Mouse (Mus musculus) c-Kit-positive CD71-negative TER-119-negative erythroid progenitor cells, embryonic 14.5 days (primary cell): ENCODE measurements around the gene Ets2.

Experiments
- DNase-seq: peaks from one replicate; pipeline ENCODE4 v3.0.0-alpha.2; 2013; ENCODE audit warnings: low read depth

Ets2 gene

DNA sequence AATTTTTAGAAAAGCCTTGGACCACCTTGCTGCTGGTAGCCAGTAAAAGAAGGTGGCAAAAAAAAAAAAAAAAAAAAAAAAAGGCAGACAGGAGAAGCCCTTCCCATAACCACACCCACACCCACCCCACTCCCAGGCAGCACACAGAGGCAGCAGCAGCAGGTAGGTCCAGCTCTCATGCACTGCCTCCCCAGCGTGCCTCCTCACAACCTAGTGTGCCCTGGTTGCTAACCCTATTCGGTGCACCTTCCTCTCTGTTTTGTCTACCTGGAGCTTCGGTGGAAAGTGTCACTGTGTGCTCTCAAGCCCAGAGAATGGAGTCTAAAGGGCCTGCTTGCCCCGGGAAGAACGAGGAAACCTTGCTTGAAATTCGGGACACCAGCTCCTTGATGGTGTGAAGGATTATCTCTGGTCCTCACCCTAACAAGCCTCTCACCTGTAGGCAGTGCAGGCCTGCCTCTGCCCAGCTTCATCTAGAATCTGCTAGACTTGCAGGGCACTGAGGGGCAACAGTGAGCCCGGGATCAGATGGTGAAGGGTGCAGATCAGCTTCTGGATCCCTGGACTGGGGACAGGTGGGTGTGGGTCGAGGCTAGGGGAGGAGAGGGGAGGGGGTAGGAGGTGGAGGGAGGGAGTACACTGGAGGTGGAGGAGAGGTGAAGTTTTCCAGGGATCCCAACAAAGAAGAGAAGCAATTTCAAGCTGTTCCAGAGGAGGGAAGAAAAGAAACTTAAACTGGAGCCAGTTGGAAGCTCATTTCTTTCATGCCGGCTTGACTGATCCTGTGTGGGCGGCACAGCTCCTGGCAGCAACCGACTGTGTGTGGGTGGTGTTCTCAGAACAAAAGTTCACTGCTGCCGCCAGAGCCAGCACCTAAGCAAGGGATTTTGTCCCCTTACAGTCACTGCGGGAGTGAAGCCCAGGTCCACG is 67.5 kb downstream of the Ets2 start:
- DNase-seq = no peak

DNA sequence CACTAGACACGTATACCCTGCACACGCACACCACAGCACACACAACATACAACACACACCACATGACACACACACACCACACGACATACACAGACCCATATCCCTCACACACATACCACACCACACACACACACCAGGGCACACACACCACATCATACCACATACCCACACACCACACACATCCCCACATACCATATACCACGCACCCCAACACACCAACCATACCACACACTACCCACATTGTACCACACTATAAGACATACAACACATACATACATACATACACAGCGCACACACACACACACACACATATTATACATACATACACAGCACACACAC is 68.1 kb downstream of the Ets2 start:
- DNase-seq = no peak

DNA sequence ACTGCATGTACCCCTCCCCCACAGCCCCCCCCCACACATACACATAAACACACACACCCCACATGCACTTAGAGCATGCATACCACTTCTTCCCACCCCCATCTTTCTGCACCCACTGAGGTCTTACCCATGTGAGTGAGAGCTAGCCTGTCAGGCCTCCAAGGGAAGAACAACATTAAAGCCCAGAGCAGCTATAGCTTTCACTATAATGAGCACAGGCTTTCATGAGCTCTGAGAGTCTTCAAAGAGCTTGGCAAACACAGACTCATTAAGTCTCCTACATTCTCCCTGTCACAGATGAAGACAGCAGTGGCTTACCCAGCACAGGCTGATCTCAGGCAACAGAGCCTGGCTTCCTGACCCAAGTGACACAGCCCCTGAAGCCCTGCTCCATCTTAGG is 68.5 kb downstream of the Ets2 start:
- DNase-seq = no peak
